Mouse (Mus musculus): ENCODE measurements at regions not wholly inside any gene's neighbourhood (a gene's known extent, or its start where the extent isn't known, plus 50 kb on each side); places are given as distances from the start of the nearest gene placed in this dataset.

- no peak for DNase-seq (ENCODE audit: low spot score)
These were observed 232.8 kb upstream of the Tcf21 start for GRCm38 (mm10) chr10:23052480-23053378.

GRCm38 (mm10) chr10:23044466-23044865 lies 224.5 kb upstream of the Tcf21 start:
- DNase-seq (ENCODE audit: low spot score), result no peak

GRCm38 (mm10) chr10:23031491-23032126 lies 211.6 kb upstream of the Tcf21 start:
- no peak for DNase-seq (ENCODE audit: low spot score)

GRCm38 (mm10) chr10:23027961-23028360 lies 208.0 kb upstream of the Tcf21 start:
- DNase-seq (ENCODE audit: low spot score), result no peak

- no peak for DNase-seq (ENCODE audit: low spot score)
These were observed 197.2 kb upstream of the Tcf21 start for GRCm38 (mm10) chr10:23017151-23017678.

- no peak for DNase-seq (ENCODE audit: low spot score)
These were observed 196.1 kb upstream of the Tcf21 start for GRCm38 (mm10) chr10:23015935-23016694.

GRCm38 (mm10) chr10:23010715-23011114 lies 190.7 kb upstream of the Tcf21 start:
- no peak for DNase-seq (ENCODE audit: low spot score)

- no peak for DNase-seq (ENCODE audit: low spot score)
These were observed 190.2 kb upstream of the Tcf21 start for GRCm38 (mm10) chr10:23010201-23010600.

- DNase-seq (ENCODE audit: low spot score), result no peak
These were observed 184.8 kb upstream of the Tcf21 start for GRCm38 (mm10) chr10:23004768-23005167.

- DNase-seq (ENCODE audit: low spot score), result no peak
These were observed 183.7 kb upstream of the Tcf21 start for GRCm38 (mm10) chr10:23003686-23004085.

GRCm38 (mm10) chr10:22998561-22998960 lies 178.6 kb upstream of the Tcf21 start:
- no peak for DNase-seq (ENCODE audit: low spot score)

GRCm38 (mm10) chr10:22997571-22997970 lies 177.6 kb upstream of the Tcf21 start:
- DNase-seq (ENCODE audit: low spot score), result no peak

- no peak for DNase-seq (ENCODE audit: low spot score)
These were observed 173.2 kb upstream of the Tcf21 start for GRCm38 (mm10) chr10:22993158-22993557.

GRCm38 (mm10) chr10:22981798-22982197 lies 161.8 kb upstream of the Tcf21 start:
- no peak for DNase-seq (ENCODE audit: low spot score)

- no peak for DNase-seq (ENCODE audit: low spot score)
These were observed 158.5 kb upstream of the Tcf21 start for GRCm38 (mm10) chr10:22978442-22978841.

GRCm38 (mm10) chr10:22956956-22957355 lies 137.0 kb upstream of the Tcf21 start:
- DNase-seq (ENCODE audit: low spot score), result no peak

GRCm38 (mm10) chr10:22953283-22953682 lies 133.3 kb upstream of the Tcf21 start:
- DNase-seq (ENCODE audit: low spot score), result no peak

- DNase-seq (ENCODE audit: low spot score), result no peak
These were observed 124.3 kb upstream of the Tcf21 start for GRCm38 (mm10) chr10:22944247-22944646.

GRCm38 (mm10) chr10:22927977-22928376 lies 108.0 kb upstream of the Tcf21 start:
- DNase-seq (ENCODE audit: low spot score), result no peak

- DNase-seq (ENCODE audit: low spot score), result no peak
These were observed 106.1 kb upstream of the Tcf21 start for GRCm38 (mm10) chr10:22926099-22926498.

- DNase-seq (ENCODE audit: low spot score), result no peak
These were observed 101.3 kb upstream of the Tcf21 start for GRCm38 (mm10) chr10:22921035-22921965.

All from ovary, postnatal 36 days (tissue).